Mouse (Mus musculus) megakaryocyte-erythroid progenitor cell, adult 5-6 weeks (primary cell): Measurements from ENCODE around the gene Armh3. TPM values are rescaled to one million over a fixed set of nuclear protein-coding genes. Genes with fewer than 3 reads are reported as not detected.

ENCODE experiments used
- ATAC-seq: replicated peaks from 2 replicates; pipeline ENCODE4 v1.8.0; 2016; ENCODE audit warnings: mild to moderate bottlenecking, inconsistent platforms; ENCODE audit not compliant: severe bottlenecking, poor library complexity, low FRiP score, low TSS enrichment
- total RNA-seq, 2 experiments: library from RNA; stranded (forward) in 1 of 2; stranded (reverse) in 1 of 2; fragments of 200-1000, 215-1000 nt in 1 of 2; fragments of >200 nt in 1 of 2; fragmentation: Nextera tagmentation in 1 of 2; gene quantifications; 2 replicates each; pipeline ENCODE4 v1.2.3; 2014 to 2017

Armh3 gene
- total RNA-seq, 2 experiments from 2014 or later: 4.6 to 5.6 TPM

GRCm38 (mm10) chr19:45918406-45918805, 79.9 kb downstream of the Armh3 start:
- ATAC-seq: no peak

GRCm38 (mm10) chr19:45917856-45918255, 80.4 kb downstream of the Armh3 start:
- ATAC-seq: no peak

- no peak for ATAC-seq
Observed at GRCm38 (mm10) chr19:45916461-45916860, 81.8 kb downstream of the Armh3 start.

GRCm38 (mm10) chr19:45916026-45916425, 82.3 kb downstream of the Armh3 start:
- no peak for ATAC-seq

- no peak for ATAC-seq
Observed at GRCm38 (mm10) chr19:45913036-45913435, 85.3 kb downstream of the Armh3 start.

- no peak for ATAC-seq
Observed at GRCm38 (mm10) chr19:45912376-45912775, 85.9 kb downstream of the Armh3 start.

- ATAC-seq: no peak
Observed at GRCm38 (mm10) chr19:45911236-45912025, 86.9 kb downstream of the Armh3 start.

- ATAC-seq: no peak
Observed at GRCm38 (mm10) chr19:45908246-45908645, 90.0 kb downstream of the Armh3 start.

GRCm38 (mm10) chr19:45907416-45907815, 90.9 kb downstream of the Armh3 start:
- no peak for ATAC-seq

GRCm38 (mm10) chr19:45903861-45904260, 94.4 kb downstream of the Armh3 start:
- ATAC-seq: no peak

GRCm38 (mm10) chr19:45902390-45903035, 95.8 kb downstream of the Armh3 start:
- ATAC-seq: no peak

- no peak for ATAC-seq
Observed at GRCm38 (mm10) chr19:45900836-45901235, 97.5 kb downstream of the Armh3 start.

GRCm38 (mm10) chr19:45895726-45896125, 102.6 kb downstream of the Armh3 start:
- no peak for ATAC-seq

GRCm38 (mm10) chr19:45882056-45882455, 116.2 kb downstream of the Armh3 start:
- ATAC-seq: no peak

- ATAC-seq: no peak
Observed at GRCm38 (mm10) chr19:45873320-45873719, 125.0 kb downstream of the Armh3 start.

- ATAC-seq: no peak; the same call in 1 of the 2 replicates
Observed at GRCm38 (mm10) chr19:45855284-45855920, 142.9 kb downstream of the Armh3 start.

GRCm38 (mm10) chr19:45854521-45854920, 143.8 kb downstream of the Armh3 start:
- no peak for ATAC-seq

GRCm38 (mm10) chr19:45847733-45848093, 150.6 kb downstream of the Armh3 start:
- no peak for ATAC-seq

GRCm38 (mm10) chr19:45847016-45847732, 151.1 kb downstream of the Armh3 start:
- ATAC-seq: no peak

GRCm38 (mm10) chr19:45844209-45844608, 154.1 kb downstream of the Armh3 start:
- ATAC-seq: no peak
